Mouse (Mus musculus) kidney, postnatal 0 days (tissue): ENCODE measurements at regions not wholly inside any gene's neighbourhood (a gene's known extent, or its start where the extent isn't known, plus 50 kb on each side); places are given as distances from the start of the nearest gene placed in this dataset.

ENCODE experiments used
- ATAC-seq: fragments of 200-750 bp; cut with Nextera tagmentation; replicated peaks from 2 replicates; pipeline ENCODE4 v1.8.0; 2017; ENCODE audit warnings: low read depth, moderate number of reproducible peaks, moderate TSS enrichment, moderate library complexity; ENCODE audit not compliant: low FRiP score
- DNase-seq: peaks from one replicate; pipeline ENCODE4 v3.0.0-alpha.2; 2016; ENCODE audit warnings: low spot score
- H3K27ac ChIP-seq: fragments of 300-500 bp; sonication (generic); 2 replicates; pipeline ENCODE4 v1.5.1; 2014; ENCODE audit warnings: mild to moderate bottlenecking
- H3K27me3 ChIP-seq: fragments of 300-500 bp; sonication (generic); 2 replicates; pipeline ENCODE4 v1.6.1; 2014; ENCODE audit warnings: low read length, mixed read lengths; ENCODE audit not compliant: insufficient read depth
- H3K36me3 ChIP-seq: fragments of 300-500 bp; sonication (generic); 2 replicates; pipeline ENCODE4 v1.6.1; 2014; ENCODE audit warnings: low read length, mixed read lengths; ENCODE audit not compliant: insufficient read depth
- H3K4me1 ChIP-seq: fragments of 300-500 bp; sonication (generic); replicated peaks from 2 replicates; pipeline ENCODE4 v1.6.1; 2014; ENCODE audit warnings: antibody characterized with exemption, low read length, mixed read lengths; ENCODE audit not compliant: insufficient read depth
- H3K4me2 ChIP-seq: fragments of 300-500 bp; sonication (generic); 2 replicates; pipeline ENCODE4 v1.6.1; 2014; ENCODE audit warnings: mild to moderate bottlenecking, low read length, moderate library complexity, mixed read lengths
- H3K4me3 ChIP-seq: fragments of 300-500 bp; sonication (generic); replicated peaks from 2 replicates; pipeline ENCODE4 v1.5.1; 2014; ENCODE audit warnings: low read depth, low read length
- H3K9ac ChIP-seq: fragments of 300-500 bp; sonication (generic); 2 replicates; pipeline ENCODE4 v1.6.1; 2014; ENCODE audit warnings: low read depth, low read length
- H3K9me3 ChIP-seq: fragments of 300-500 bp; sonication (generic); replicated peaks from 2 replicates; pipeline ENCODE4 v1.6.1; 2016; ENCODE audit warnings: low read length, inconsistent platforms, mixed read lengths
- CTCF ChIP-seq: IDR thresholded peaks from 2 replicates; pipeline ENCODE4 v1.5.1; 2016; ENCODE audit warnings: antibody characterized with exemption, low read depth, mild to moderate bottlenecking, moderate library complexity
- WGBS: fragments of 180-500 bp; shearing (Covaris S2); extraction: QIAGEN DNeasy Blood & Tissue Kit; methylation state at CpG from one replicate; pipeline ENCODE4 v1.1.7; 2014; 5-methylcytosine and 5-hydroxymethylcytosine counted together

DNA sequence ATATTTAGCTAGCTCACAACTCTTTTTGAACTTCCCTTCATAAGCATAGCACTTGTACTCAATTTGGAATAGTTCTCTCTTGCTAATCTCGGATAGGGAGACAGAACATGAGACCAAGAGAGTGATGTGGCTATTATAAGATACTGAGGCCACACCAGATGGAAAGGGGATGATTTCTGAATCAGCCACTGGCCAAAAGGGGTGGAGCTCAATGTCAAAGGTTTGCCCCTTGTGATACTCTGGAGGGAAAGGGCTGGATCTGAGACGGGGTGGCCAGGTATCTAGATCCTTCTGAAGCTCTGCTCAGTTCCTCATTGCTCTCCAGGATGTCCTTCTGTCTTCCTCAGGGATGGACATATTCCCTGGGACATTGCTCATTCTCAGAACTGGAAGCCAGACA, 277.6 kb downstream of the Ccser2 start:
- no peak for TF ChIP-seq CTCF
- Histone ChIP-seq H3K27me3 (no peaks in the 10 kb centered on the region), H3K4me1 (no peaks in the 10 kb centered on the region), H3K9ac (no peak overlapping the region), H3K4me2 (no peak overlapping the region), H3K27ac (no peak overlapping the region), H3K4me3 (no peak overlapping the region), H3K9me3 (no peaks in the 10 kb centered on the region), H3K36me3 (no peaks in the 10 kb centered on the region)
- DNase-seq: no peak
- no peak for ATAC-seq
- WGBS: 78% methylated on average over 2 of the region's 2 CpGs

- 94% methylated on average over 1 of the region's 1 CpGs for WGBS
- H3K9ac ChIP-seq: no peak overlapping the region
- no peaks in the 10 kb centered on the region for H3K36me3 ChIP-seq
- H3K27me3 ChIP-seq: no peaks in the 10 kb centered on the region
- no peak overlapping the region for H3K4me3 ChIP-seq
- no peak for DNase-seq
- no peak for ATAC-seq
- no peak overlapping the region for H3K4me2 ChIP-seq
- no peaks in the 10 kb centered on the region for H3K9me3 ChIP-seq
- no peak for TF ChIP-seq CTCF
- H3K4me1 ChIP-seq: no peaks in the 10 kb centered on the region
- no peak overlapping the region for H3K27ac ChIP-seq
Measured at GRCm38 (mm10) chr14:36658678-36659263, 309.8 kb downstream of the Ccser2 start.

DNA sequence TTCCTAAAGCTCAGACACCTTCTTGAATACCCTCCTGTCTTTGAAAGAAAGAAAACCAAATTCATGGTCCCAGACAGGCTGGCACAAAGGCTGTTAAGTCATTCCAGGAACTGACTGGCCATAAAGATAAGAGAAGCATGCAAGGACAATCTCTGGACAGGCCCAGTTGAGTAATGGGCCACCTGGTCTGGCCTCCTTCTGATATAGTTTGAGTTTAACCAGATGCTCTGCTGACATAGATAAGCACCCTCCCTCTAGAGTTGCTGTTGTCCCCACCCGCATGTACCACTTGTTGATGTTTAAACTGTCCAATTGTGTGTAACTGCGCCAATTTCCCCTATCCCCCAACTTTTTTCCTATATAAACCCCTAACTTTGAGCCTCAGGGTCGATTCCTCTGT, 310.4 kb downstream of the Ccser2 start:
- Histone ChIP-seq H3K36me3 (no peaks in the 10 kb centered on the region), H3K4me3 (no peak overlapping the region), H3K4me2 (no peak overlapping the region), H3K9me3 (no peaks in the 10 kb centered on the region), H3K9ac (no peak overlapping the region), H3K27ac (no peak overlapping the region), H3K27me3 (no peaks in the 10 kb centered on the region), H3K4me1 (no peaks in the 10 kb centered on the region)
- no peak for TF ChIP-seq CTCF
- no peak for ATAC-seq
- 73% methylated on average over 3 of the region's 3 CpGs for WGBS
- DNase-seq: no peak

DNA sequence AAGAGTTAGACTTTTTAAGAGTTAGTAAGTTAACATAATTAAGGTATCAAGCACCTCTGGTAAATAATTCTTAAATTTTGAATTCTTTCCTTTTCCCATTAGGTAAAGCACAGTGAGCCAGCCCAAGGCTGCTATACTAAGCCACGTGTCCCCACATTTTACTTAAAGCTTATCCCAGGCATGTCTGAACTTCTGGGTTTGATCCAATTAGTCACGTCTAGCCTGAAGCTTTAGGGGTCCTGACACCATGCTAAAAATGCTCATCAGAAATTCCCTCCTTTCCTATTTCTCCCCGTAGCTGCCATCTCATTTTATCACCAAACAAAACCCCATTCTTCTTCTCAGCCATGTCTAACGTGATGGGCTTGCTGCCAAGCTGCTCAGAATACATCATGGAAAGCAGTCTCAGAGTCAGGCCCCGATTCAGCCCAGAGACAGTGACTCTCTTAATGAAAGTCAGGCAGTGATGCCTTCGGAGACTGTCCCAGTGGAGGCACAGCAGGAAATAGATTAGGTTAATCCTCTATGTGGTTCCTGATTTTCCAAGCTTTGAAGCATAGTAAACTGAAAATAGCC, 315.5 kb downstream of the Ccser2 start:
- DNase-seq (no peak), ATAC-seq (no peak)
- Histone ChIP-seq H3K36me3 (no peaks in the 10 kb centered on the region), H3K4me2 (no peak overlapping the region), H3K4me3 (no peak overlapping the region), H3K9me3 (no peaks in the 10 kb centered on the region), H3K4me1 (no peaks in the 10 kb centered on the region), H3K27ac (no peak overlapping the region), H3K9ac (no peak overlapping the region), H3K27me3 (no peaks in the 10 kb centered on the region)
- no peak for TF ChIP-seq CTCF
- WGBS: 32% methylated on average over 6 of the region's 6 CpGs

DNA sequence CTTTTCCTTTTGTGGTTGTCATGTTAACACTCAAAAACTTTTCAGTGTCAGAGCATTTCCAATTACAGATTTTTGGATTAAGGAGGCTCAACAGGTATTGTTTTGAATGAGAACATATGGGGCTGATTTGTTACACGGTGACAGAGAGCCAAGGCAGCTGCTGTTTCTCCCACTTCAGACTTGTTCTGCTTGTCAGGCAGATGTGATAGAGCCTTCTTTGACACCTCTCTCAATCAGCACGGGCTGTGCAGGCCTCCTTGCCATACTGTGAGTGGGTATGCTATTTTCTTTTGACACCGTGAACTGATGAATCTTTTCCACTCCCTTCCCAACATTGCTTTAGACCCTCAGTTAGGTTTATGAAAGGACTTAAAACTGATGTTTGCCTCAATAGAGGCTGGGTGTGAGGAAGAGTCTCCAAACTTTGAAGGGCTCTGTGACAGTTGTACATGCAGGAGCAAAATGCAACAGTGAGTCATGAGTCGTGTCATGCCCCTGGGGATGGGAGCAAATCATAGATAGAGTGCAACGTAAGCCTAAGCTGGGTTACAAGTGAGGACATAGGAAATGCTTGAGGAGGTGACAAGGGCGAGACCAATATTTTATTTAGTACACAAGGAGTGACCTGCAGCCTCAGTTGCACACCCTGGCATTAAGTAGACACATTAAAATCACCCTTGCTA, 317.4 kb downstream of the Ccser2 start:
- no peak for TF ChIP-seq CTCF
- Histone ChIP-seq H3K4me2 (no peak overlapping the region), H3K27me3 (no peaks in the 10 kb centered on the region), H3K36me3 (no peaks in the 10 kb centered on the region), H3K4me3 (no peak overlapping the region), H3K9me3 (no peaks in the 10 kb centered on the region), H3K9ac (no peak overlapping the region), H3K27ac (no peak overlapping the region), H3K4me1 (no peaks in the 10 kb centered on the region)
- no peak for DNase-seq
- WGBS: 53% methylated on average over 6 of the region's 6 CpGs
- no peak for ATAC-seq

- no peak for DNase-seq
- H3K27me3 ChIP-seq: no peaks in the 10 kb centered on the region
- H3K9ac ChIP-seq: no peak overlapping the region
- no peaks in the 10 kb centered on the region for H3K9me3 ChIP-seq
- H3K27ac ChIP-seq: no peak overlapping the region
- no peak overlapping the region for H3K4me3 ChIP-seq
- TF ChIP-seq CTCF: no peak
- no peaks in the 10 kb centered on the region for H3K36me3 ChIP-seq
- 73% methylated on average over 3 of the region's 3 CpGs for WGBS
- no peak overlapping the region for H3K4me2 ChIP-seq
- ATAC-seq: no peak
- H3K4me1 ChIP-seq: no peaks in the 10 kb centered on the region
Measured at GRCm38 (mm10) chr14:36646649-36647048, 321.9 kb downstream of the Ccser2 start.
